Mouse (Mus musculus): ENCODE results near the gene Sh3rf3.

Sh3rf3 gene

GRCm38 (mm10) chr10:58813081-58813800, at the start of gene Sh3rf3:
Gene Sh3rf3, plus strand, starts transcription at chr10:58813359.
- no peak for DNase-seq (ENCODE audit: low read depth, low spot score)

- no peak for DNase-seq (ENCODE audit: low read depth, low spot score)
These were observed 24.5 kb upstream of the Sh3rf3 start for GRCm38 (mm10) chr10:58788486-58789274.

- no peak for DNase-seq (ENCODE audit: low read depth, low spot score)
These were observed 15.6 kb upstream of the Sh3rf3 start for GRCm38 (mm10) chr10:58797555-58797954.

GRCm38 (mm10) chr10:58798156-58798555, 15.0 kb upstream of the Sh3rf3 start:
- DNase-seq (ENCODE audit: low read depth, low spot score): no peak

GRCm38 (mm10) chr10:58800996-58801433, 12.1 kb upstream of the Sh3rf3 start:
- DNase-seq (ENCODE audit: low read depth, low spot score): no peak

GRCm38 (mm10) chr10:58802391-58802790, 10.8 kb upstream of the Sh3rf3 start:
- DNase-seq (ENCODE audit: low read depth, low spot score): no peak

GRCm38 (mm10) chr10:58807956-58808355, 5.2 kb upstream of the Sh3rf3 start:
- no peak for DNase-seq (ENCODE audit: low read depth, low spot score)

- DNase-seq (ENCODE audit: low read depth, low spot score): no peak
These were observed 3.0 kb upstream of the Sh3rf3 start for GRCm38 (mm10) chr10:58810181-58810580.

- peak; percentile 67 for DNase-seq (ENCODE audit: low read depth, low spot score)
These were observed 714 bp upstream of the Sh3rf3 start for GRCm38 (mm10) chr10:58812210-58813080.

GRCm38 (mm10) chr10:58813801-58814191, 637 bp downstream of the Sh3rf3 start:
- DNase-seq (ENCODE audit: low read depth, low spot score): no peak

- no peak for DNase-seq (ENCODE audit: low read depth, low spot score)
These were observed 1.3 kb downstream of the Sh3rf3 start for GRCm38 (mm10) chr10:58814486-58814885.

GRCm38 (mm10) chr10:58824016-58824568, 10.9 kb downstream of the Sh3rf3 start:
- DNase-seq (ENCODE audit: low read depth, low spot score): no peak

- DNase-seq (ENCODE audit: low read depth, low spot score): no peak
These were observed 16.3 kb downstream of the Sh3rf3 start for GRCm38 (mm10) chr10:58829251-58830111.

- DNase-seq (ENCODE audit: low read depth, low spot score): no peak
These were observed 20.0 kb downstream of the Sh3rf3 start for GRCm38 (mm10) chr10:58833146-58833545.

GRCm38 (mm10) chr10:58833741-58834178, 20.6 kb downstream of the Sh3rf3 start:
- no peak for DNase-seq (ENCODE audit: low read depth, low spot score)

- no peak for DNase-seq (ENCODE audit: low read depth, low spot score)
These were observed 23.2 kb downstream of the Sh3rf3 start for GRCm38 (mm10) chr10:58836391-58836790.

- DNase-seq (ENCODE audit: low read depth, low spot score): no peak
These were observed 24.3 kb downstream of the Sh3rf3 start for GRCm38 (mm10) chr10:58837504-58837903.

GRCm38 (mm10) chr10:58841945-58842344, 28.8 kb downstream of the Sh3rf3 start:
- no peak for DNase-seq (ENCODE audit: low read depth, low spot score)

- no peak for DNase-seq (ENCODE audit: low read depth, low spot score)
These were observed 29.9 kb downstream of the Sh3rf3 start for GRCm38 (mm10) chr10:58843100-58843499.

GRCm38 (mm10) chr10:58848127-58848526, 35.0 kb downstream of the Sh3rf3 start:
- no peak for DNase-seq (ENCODE audit: low read depth, low spot score)

- DNase-seq (ENCODE audit: low read depth, low spot score): no peak
These were observed 35.4 kb downstream of the Sh3rf3 start for GRCm38 (mm10) chr10:58848536-58848935.

All from skeletal muscle tissue, adult 2 months (tissue).